Mouse (Mus musculus): ENCODE measurements at regions not wholly inside any gene's neighbourhood (a gene's known extent, or its start where the extent isn't known, plus 50 kb on each side); places are given as distances from the start of the nearest gene placed in this dataset.

DNA sequence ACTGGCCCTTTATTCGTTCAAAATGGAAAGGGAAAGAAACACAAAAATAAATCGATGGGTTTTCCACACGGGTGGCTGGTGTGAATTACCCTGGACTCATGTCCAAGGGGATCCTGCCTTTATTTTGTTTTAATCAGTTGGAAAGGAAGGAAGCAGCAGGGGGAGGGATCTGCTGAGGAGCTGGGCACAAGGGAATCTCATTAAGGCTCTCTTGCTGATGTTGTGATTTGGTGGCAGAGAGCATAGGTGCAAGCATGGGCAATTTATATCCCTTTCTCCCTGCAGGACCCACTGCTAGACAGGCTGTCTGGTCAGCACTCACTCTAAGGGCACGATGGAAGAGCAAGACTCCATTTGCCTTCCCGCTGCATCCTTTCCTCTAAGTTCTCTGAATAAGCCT is 469.2 kb downstream of the Epha7 start:
- no peak overlapping the region for H3K27ac ChIP-seq (ENCODE audit: insufficient read depth, low read length)
- no peaks in the 10 kb centered on the region for H3K4me1 ChIP-seq (ENCODE audit: control insufficient read depth, insufficient read depth, low read length)
- H3K4me3 ChIP-seq (ENCODE audit: insufficient read depth, low read length): no peak overlapping the region
- TF ChIP-seq POLR2A (IDR thresholded peaks at IDR 0.05; ENCODE audit: low read depth, low read length) (no peak), CTCF (IDR thresholded peaks at IDR 0.05; ENCODE audit: borderline replicate concordance, insufficient read depth, low read length) (no peak)

DNA sequence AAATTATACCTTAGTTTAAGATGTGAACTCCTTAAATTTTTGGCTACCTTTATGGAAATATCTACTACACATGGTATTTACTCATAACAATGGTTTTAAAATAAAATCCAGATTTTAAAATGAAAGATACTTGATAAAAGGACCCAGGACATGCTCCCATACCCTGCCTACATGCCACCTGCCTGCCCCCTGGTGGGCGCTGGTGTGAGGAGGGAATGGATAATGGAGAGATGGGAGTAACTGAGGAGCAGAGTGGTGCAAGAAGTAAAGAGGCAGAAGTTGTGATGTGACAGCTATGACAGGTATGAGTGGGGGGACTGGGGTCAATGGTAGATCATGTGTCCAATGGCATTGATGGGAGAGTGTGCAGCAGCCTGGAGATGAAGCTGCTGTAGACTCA is 488.4 kb downstream of the Epha7 start:
- TF ChIP-seq POLR2A (IDR thresholded peaks at IDR 0.05; ENCODE audit: low read depth, low read length) (no peak), CTCF (IDR thresholded peaks at IDR 0.05; ENCODE audit: borderline replicate concordance, insufficient read depth, low read length) (peak; percentile 58; the same call in 1 of the 2 replicates)

DNA sequence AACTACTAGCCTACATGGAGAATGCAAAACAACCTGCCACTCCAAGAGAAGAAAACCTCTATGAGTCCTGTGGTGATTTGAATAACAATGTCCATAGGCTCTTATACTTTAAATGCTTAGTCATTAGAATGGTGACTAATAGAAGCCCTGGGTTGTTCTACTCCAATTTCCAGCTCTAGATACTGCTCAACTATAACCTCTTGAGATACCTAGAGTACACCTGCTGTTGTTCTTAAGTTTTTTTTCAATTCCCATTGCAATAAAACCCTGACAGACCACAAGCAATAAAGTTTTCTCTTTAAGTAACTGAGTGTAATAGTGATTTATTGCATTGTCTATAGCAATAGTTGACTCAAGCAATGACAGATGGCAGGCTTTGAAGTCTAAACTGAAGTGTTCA is 491.0 kb downstream of the Epha7 start:
- Histone ChIP-seq H3K4me3 (ENCODE audit: insufficient read depth, low read length) (no peak overlapping the region), H3K4me1 (ENCODE audit: control insufficient read depth, insufficient read depth, low read length) (no peaks in the 10 kb centered on the region), H3K27ac (ENCODE audit: insufficient read depth, low read length) (no peak overlapping the region)
- TF ChIP-seq CTCF (IDR thresholded peaks at IDR 0.05; ENCODE audit: borderline replicate concordance, insufficient read depth, low read length): no peak
- TF ChIP-seq POLR2A (IDR thresholded peaks at IDR 0.05; ENCODE audit: low read depth, low read length): no peak

More for the DNA sequence above, 488.4 kb downstream of the Epha7 start:
- H3K4me1 ChIP-seq (ENCODE audit: control insufficient read depth, insufficient read depth, low read length): no peaks in the 10 kb centered on the region
- H3K27ac ChIP-seq (ENCODE audit: insufficient read depth, low read length): no peak overlapping the region
- H3K4me3 ChIP-seq (ENCODE audit: insufficient read depth, low read length): no peak overlapping the region

DNA sequence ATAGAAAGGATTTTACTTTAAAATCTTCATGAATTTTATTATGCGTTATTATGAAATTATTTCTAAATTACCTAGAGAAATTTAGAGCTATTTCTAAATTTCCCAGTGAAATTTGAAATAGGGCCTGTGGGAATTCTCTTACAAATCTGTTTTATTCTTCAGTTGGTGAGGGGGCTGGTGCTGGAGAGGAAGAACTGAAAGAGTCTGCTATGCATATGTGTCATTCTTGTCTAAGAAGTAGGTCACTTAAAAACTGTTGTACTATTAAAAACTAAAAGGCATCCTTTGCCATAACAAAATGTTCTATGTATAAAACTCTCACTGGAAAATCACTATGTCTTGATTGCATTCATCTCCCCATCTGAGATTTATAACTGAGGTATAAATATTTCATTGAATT is 494.3 kb downstream of the Epha7 start:
- Histone ChIP-seq H3K4me3 (ENCODE audit: insufficient read depth, low read length) (no peak overlapping the region), H3K4me1 (ENCODE audit: control insufficient read depth, insufficient read depth, low read length) (no peaks in the 10 kb centered on the region), H3K27ac (ENCODE audit: insufficient read depth, low read length) (no peak overlapping the region)
- TF ChIP-seq CTCF (IDR thresholded peaks at IDR 0.05; ENCODE audit: borderline replicate concordance, insufficient read depth, low read length): no peak
- no peak for TF ChIP-seq POLR2A (IDR thresholded peaks at IDR 0.05; ENCODE audit: low read depth, low read length)

DNA sequence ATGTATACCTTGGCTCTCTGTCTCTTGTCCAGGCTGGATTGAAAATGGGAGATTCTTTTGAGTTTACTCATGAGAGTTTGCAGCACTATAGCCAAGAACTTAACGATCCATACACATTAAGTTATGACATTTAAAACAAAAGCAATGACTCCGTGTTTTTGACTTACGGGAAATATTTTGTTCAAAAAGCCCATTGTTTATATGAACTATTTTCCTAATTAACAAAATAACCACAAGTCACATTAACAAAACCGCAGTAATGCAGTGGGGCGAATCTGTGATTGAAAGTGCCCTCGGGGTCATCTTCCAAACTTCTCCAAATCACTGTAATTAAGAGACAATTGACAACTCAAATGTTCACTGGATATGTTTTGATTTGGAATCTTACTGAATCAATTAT is 511.0 kb downstream of the Epha7 start:
- H3K4me3 ChIP-seq (ENCODE audit: insufficient read depth, low read length): no peak overlapping the region
- no peaks in the 10 kb centered on the region for H3K4me1 ChIP-seq (ENCODE audit: control insufficient read depth, insufficient read depth, low read length)
- no peak overlapping the region for H3K27ac ChIP-seq (ENCODE audit: insufficient read depth, low read length)
- no peak for TF ChIP-seq CTCF (IDR thresholded peaks at IDR 0.05; ENCODE audit: borderline replicate concordance, insufficient read depth, low read length)
- TF ChIP-seq POLR2A (IDR thresholded peaks at IDR 0.05; ENCODE audit: low read depth, low read length): no peak

DNA sequence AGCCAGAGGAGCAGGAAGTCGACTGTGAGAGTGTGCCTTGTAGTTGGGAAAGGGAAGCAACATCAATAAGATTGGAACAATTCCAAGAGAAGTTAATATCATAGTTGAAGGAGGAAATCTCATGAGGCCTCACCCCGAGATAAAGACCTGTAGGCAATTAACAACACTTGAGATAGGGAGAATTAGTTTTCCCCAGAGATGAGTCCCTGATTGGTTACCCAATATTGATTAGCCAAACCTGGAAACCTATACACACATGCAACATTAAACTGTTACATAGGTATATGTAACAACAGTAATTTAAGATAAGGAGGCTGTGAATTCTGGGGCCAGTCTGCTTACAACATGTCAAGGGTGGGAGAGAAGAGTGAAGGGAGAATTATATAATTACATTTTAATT is 516.2 kb downstream of the Epha7 start:
- TF ChIP-seq CTCF (IDR thresholded peaks at IDR 0.05; ENCODE audit: borderline replicate concordance, insufficient read depth, low read length) (no peak), POLR2A (IDR thresholded peaks at IDR 0.05; ENCODE audit: low read depth, low read length) (no peak)

DNA sequence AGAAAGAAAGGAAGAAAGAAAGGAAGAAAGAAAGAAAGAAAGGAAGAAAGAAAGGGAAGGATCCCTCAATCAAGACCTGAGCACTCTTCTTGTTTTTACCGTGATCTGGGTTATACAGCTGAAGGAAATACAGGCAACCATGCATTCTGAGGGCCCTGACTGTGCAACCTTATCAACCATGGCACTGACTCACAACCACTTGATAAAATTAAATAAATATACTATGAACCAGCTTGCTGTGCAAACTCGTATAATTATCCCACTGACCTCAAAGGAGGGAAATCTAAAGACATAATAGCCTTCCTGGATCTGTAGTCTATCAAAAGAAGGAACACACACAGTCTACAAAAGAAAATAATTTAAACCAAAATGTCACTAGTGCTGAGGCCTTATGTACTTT is 518.8 kb downstream of the Epha7 start:
- H3K4me1 ChIP-seq (ENCODE audit: control insufficient read depth, insufficient read depth, low read length): no peaks in the 10 kb centered on the region
- TF ChIP-seq CTCF (IDR thresholded peaks at IDR 0.05; ENCODE audit: borderline replicate concordance, insufficient read depth, low read length) (no peak), POLR2A (IDR thresholded peaks at IDR 0.05; ENCODE audit: low read depth, low read length) (no peak)

More for the DNA sequence above, 516.2 kb downstream of the Epha7 start:
- no peaks in the 10 kb centered on the region for H3K4me1 ChIP-seq (ENCODE audit: control insufficient read depth, insufficient read depth, low read length)
- H3K4me3 ChIP-seq (ENCODE audit: insufficient read depth, low read length): no peak overlapping the region
- no peak overlapping the region for H3K27ac ChIP-seq (ENCODE audit: insufficient read depth, low read length)

DNA sequence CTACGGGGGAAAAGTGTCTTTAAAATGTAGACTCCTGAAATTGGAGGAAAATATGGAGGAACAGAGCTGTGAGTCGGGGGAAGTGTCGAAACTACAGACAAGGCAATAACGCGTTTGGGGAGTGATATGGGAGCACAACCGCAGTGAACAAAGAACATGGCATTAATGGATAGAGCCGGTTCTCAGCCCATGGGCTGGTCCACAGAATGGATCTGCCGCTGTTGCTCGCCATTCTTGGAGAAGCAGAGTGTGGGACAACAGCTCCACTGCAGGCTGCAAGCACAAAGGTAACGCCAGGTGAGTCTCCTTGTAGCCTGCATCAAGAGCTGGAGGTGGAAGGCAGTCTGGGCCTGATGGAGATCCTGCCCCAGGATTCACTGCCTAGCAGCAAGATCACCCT is 524.3 kb downstream of the Epha7 start:
- Histone ChIP-seq H3K4me3 (ENCODE audit: insufficient read depth, low read length) (no peak overlapping the region), H3K4me1 (ENCODE audit: control insufficient read depth, insufficient read depth, low read length) (no peaks in the 10 kb centered on the region), H3K27ac (ENCODE audit: insufficient read depth, low read length) (no peak overlapping the region)
- TF ChIP-seq POLR2A (IDR thresholded peaks at IDR 0.05; ENCODE audit: low read depth, low read length): no peak
- no peak for TF ChIP-seq CTCF (IDR thresholded peaks at IDR 0.05; ENCODE audit: borderline replicate concordance, insufficient read depth, low read length)

More for the DNA sequence above, 518.8 kb downstream of the Epha7 start:
- Histone ChIP-seq H3K27ac (ENCODE audit: insufficient read depth, low read length) (no peak overlapping the region), H3K4me3 (ENCODE audit: insufficient read depth, low read length) (no peak overlapping the region)

DNA sequence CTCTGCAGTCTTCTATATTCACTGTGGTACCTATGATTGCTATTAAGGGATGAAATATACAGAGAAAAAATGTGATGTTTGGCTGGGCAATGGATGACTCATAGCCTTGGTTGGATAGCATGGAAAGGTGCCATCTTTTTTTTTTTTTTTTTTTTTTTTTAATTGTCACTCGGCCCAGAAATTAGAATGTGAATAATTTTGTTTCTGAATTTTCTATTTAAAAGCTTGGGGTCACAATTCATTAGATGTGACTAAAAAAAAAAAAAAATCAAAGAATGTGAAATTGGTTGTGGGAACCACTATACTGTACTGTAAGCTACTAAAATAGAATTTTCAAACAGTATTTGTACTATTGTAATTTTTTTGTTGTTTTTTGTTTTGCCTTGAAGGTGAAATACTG is 549.3 kb downstream of the Epha7 start:
- Histone ChIP-seq H3K4me1 (ENCODE audit: control insufficient read depth, insufficient read depth, low read length) (no peaks in the 10 kb centered on the region), H3K27ac (ENCODE audit: insufficient read depth, low read length) (no peak overlapping the region), H3K4me3 (ENCODE audit: insufficient read depth, low read length) (no peak overlapping the region)
- TF ChIP-seq CTCF (IDR thresholded peaks at IDR 0.05; ENCODE audit: borderline replicate concordance, insufficient read depth, low read length) (no peak), POLR2A (IDR thresholded peaks at IDR 0.05; ENCODE audit: low read depth, low read length) (no peak)

DNA sequence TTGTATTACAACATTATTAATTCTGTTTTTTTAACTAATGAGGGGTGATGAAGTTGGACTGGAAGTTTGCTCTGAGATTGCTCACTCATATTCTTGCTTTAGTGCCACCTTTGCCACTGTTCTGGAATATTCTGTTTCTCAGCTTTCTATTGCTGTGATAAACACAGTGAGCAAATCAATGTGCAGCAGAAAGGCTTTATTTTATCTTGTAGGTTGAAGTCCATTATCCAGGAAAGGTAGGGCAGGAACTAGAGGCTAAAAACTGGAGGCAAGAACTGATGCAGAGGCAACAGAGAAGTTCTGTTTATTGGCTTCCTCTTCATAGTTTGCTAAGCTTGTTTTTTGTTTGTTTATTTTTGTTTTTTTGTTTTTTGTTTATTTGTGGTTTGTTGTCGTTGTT is 576.4 kb downstream of the Epha7 start:
- Histone ChIP-seq H3K4me1 (ENCODE audit: control insufficient read depth, insufficient read depth, low read length) (no peaks in the 10 kb centered on the region), H3K27ac (ENCODE audit: insufficient read depth, low read length) (no peak overlapping the region)
- TF ChIP-seq CTCF (IDR thresholded peaks at IDR 0.05; ENCODE audit: borderline replicate concordance, insufficient read depth, low read length) (no peak), POLR2A (IDR thresholded peaks at IDR 0.05; ENCODE audit: low read depth, low read length) (no peak)

DNA sequence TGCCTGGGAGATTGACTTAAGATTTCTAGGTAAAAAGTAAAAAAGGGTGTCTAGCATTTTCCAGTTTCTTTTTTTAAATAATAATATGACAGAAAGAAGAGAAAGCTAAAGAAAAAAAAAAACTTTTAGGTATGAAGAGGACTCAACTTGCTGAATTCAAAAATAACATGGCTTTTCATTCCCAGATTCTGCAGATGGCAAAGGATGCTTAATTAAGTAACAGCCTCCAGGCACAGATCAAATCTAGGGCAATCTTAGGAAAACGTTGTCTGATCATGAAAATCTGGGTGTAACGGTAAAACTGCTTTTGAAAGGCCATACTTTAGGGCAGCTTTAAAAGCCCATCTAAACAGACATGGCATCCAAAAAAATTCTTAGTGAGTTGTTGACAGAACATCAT is 577.4 kb downstream of the Epha7 start:
- TF ChIP-seq POLR2A (IDR thresholded peaks at IDR 0.05; ENCODE audit: low read depth, low read length) (no peak), CTCF (IDR thresholded peaks at IDR 0.05; ENCODE audit: borderline replicate concordance, insufficient read depth, low read length) (no peak)
- Histone ChIP-seq H3K4me1 (ENCODE audit: control insufficient read depth, insufficient read depth, low read length) (no peaks in the 10 kb centered on the region), H3K27ac (ENCODE audit: insufficient read depth, low read length) (no peak overlapping the region), H3K4me3 (ENCODE audit: insufficient read depth, low read length) (no peak overlapping the region)

More for the DNA sequence above, 576.4 kb downstream of the Epha7 start:
- no peak overlapping the region for H3K4me3 ChIP-seq (ENCODE audit: insufficient read depth, low read length)

All from embryonic fibroblast, embryonic 13.5 days (primary cell).